ENCODE assay signal across 16 mouse cellular contexts in the genomic region with DNA sequence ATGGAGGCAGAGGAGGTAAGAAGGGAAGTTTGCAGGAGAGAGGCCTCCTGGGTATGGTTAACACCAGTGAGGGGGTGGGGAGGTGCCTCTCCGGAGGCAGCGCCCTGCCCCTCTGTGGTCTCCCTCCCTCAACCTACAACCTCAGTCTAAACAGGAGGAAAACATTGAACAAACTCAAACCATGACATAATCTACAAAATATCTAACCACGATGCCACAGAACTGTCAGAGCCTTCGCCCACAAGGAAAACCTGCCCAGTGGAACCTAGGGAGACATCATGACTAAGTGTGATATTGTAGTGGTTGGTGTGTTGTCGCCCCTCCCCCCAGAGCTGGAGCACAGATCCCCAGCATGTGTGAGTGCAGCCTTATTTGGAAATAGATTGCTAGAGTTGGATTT. TPM values are rescaled to one million over a fixed set of nuclear protein-coding genes. Genes with fewer than 3 reads are reported as not detected.
DNase-seq lines count a peak whose midpoint lies in the region; TF ChIP-seq lines count a peak whose summit lies in the region.
"Had no signal": no experiment of that assay in that cellular context is flagged by ENCODE, and none has a peak within 500 bp of the region (broad histone marks: within the 10 kb centered on the region; RNA-seq: fewer than 3 reads in every experiment).

No protein-coding gene starts in this region.

- no peak for TF ChIP-seq CTCF in embryonic fibroblast, embryonic 13.5 days (IDR thresholded peaks at IDR 0.05; ENCODE audit: borderline replicate concordance, insufficient read depth, low read length)

- H3K4me2 ChIP-seq in myocyte (ENCODE audit: low read depth): peak overlapping the region; percentile 41
- H3K4me2 ChIP-seq: embryonic facial prominence, embryonic 12.5 days; hindbrain, embryonic 15.5 days; neural tube, embryonic 13.5 days had no signal

- H3K4me3 ChIP-seq in embryonic fibroblast, embryonic 13.5 days (ENCODE audit: insufficient read depth, low read length): no peak overlapping the region
- H3K4me3 ChIP-seq in myocyte: no peak overlapping the region
- H3K4me3 ChIP-seq: embryonic facial prominence, embryonic 12.5 days; hindbrain, embryonic 15.5 days; neural tube, embryonic 13.5 days had no signal

- H3K4me1 ChIP-seq in embryonic fibroblast, embryonic 13.5 days (ENCODE audit: control insufficient read depth, insufficient read depth, low read length): peaks cover 13% of the 10 kb centered on the region
- H3K4me1 ChIP-seq: embryonic facial prominence, embryonic 12.5 days; hindbrain, embryonic 15.5 days; neural tube, embryonic 13.5 days had no signal

- intact Hi-C loops in left cerebral cortex, postnatal 10 days (cut with DNase I): no loop called here

- H3ac ChIP-seq in myocyte (ENCODE audit: control insufficient read depth, insufficient read length): no peak overlapping the region

- no peaks in the 10 kb centered on the region for H3K27me3 ChIP-seq in myocyte (ENCODE audit: control insufficient read depth, insufficient read depth, insufficient read length)
- H3K27me3 ChIP-seq: embryonic facial prominence, embryonic 12.5 days; hindbrain, embryonic 15.5 days; neural tube, embryonic 13.5 days had no signal

- no peak for TF ChIP-seq POLR2A in embryonic fibroblast, embryonic 13.5 days (IDR thresholded peaks at IDR 0.05; ENCODE audit: low read depth, low read length)
- TF ChIP-seq POLR2A in myocyte (IDR thresholded peaks at IDR 0.05; ENCODE audit: insufficient read length, low read depth): no peak

- no peaks in the 10 kb centered on the region for H3K36me3 ChIP-seq in myocyte (ENCODE audit: control insufficient read depth, insufficient read depth)
- H3K36me3 ChIP-seq: embryonic facial prominence, embryonic 12.5 days; hindbrain, embryonic 15.5 days; neural tube, embryonic 13.5 days had no signal

- peak overlapping the region; percentile 52 for H3K27ac ChIP-seq in embryonic fibroblast, embryonic 13.5 days (ENCODE audit: insufficient read depth, low read length)
- H3K27ac ChIP-seq: embryonic facial prominence, embryonic 12.5 days; hindbrain, embryonic 15.5 days; neural tube, embryonic 13.5 days had no signal

- peak; percentile 39 to 53 for DNase-seq in left cerebral cortex, adult 18-20 months (ENCODE audit: low spot score in 2 of 2)
- DNase-seq in left cerebral cortex, postnatal 10 days (ENCODE audit: extremely low spot score in 1 of 2, low spot score in 2 of 2): no peak
- DNase-seq in CD4-positive helper T cell, adult 2 months (ENCODE audit: low read depth, low spot score): peak; percentile 82
- no peak for DNase-seq in adrenal gland, postnatal 10 days
- no peak for DNase-seq in urinary bladder, adult 18-20 months (ENCODE audit: low spot score in 2 of 2)
- DNase-seq in kidney, postnatal 36 days: no peak
- DNase-seq: adrenal gland, postnatal 25 days; cerebellum, adult 11-12 months; kidney, postnatal 4 days; liver; thymus, postnatal 25 days had no signal

- no peaks in the 10 kb centered on the region for H3K79me2 ChIP-seq in myocyte (ENCODE audit: control insufficient read depth, insufficient read depth)

TF ChIP-seq in myocyte, 11 proteins besides CTCF, POLR2A, EP300 and RAD21:
- TF ChIP-seq TCF3 (IDR thresholded peaks at IDR 0.05; ENCODE audit: insufficient read length, low read depth): no peak
- TF ChIP-seq SRF (IDR thresholded peaks at IDR 0.05; ENCODE audit: control insufficient read depth, insufficient read length, low read depth): peak; percentile 85
- no peak for TF ChIP-seq MYOG (IDR thresholded peaks at IDR 0.05; ENCODE audit: control insufficient read depth in 1 of 3, insufficient read depth in 1 of 3, insufficient read length in 2 of 3, low read depth in 2 of 3)

RNA-seq across cellular contexts. Expression of a gene that starts 33.9 kb away (rescaled TPM):
- total RNA-seq in left cerebral cortex, adult 18-20 months (2021): 1 to 10 TPM; 7.5 to 7.9 TPM
- 1 to 10 TPM; 3.2 to 3.6 TPM for total RNA-seq in left cerebral cortex, postnatal 10 days (2021)
- 20.8 and 30.6 TPM in 2 replicates for polyA plus RNA-seq in embryonic fibroblast, embryonic 13.5 days (2011; ENCODE audit: insufficient read length, low read depth, missing spikeins)
- 3.5 TPM for polyA plus RNA-seq in myocyte (2012; fragmentation: generic; extraction: Trizol)
- 10 to 100 TPM; 29.9 to 31.0 TPM for total RNA-seq in adrenal gland, postnatal 10 days (2021)

Comparison
In these comparisons a context has a peak if more than half of its experiments do, and no peak if none do; other contexts are left out.
1. DNase-seq: peak in left cerebral cortex, adult 18-20 months (2 of 2) and CD4-positive helper T cell, adult 2 months (single experiment); none in left cerebral cortex, postnatal 10 days (0 of 2), adrenal gland, postnatal 10 days (single experiment), urinary bladder, adult 18-20 months (0 of 2) and kidney, postnatal 36 days (0 of 2).